Mouse (Mus musculus): ENCODE measurements around the gene Setd5. TPM values are rescaled to one million over a fixed set of nuclear protein-coding genes. Genes with fewer than 3 reads are reported as not detected.

Gene Setd5
- total RNA-seq, 2 experiments from 2014 or later: 22.0 to 23.4 TPM

GRCm38 (mm10) chr6:113052972-113053371 is 24.2 kb upstream of the Setd5 start:
- no peak for DNase-seq (ENCODE audit: low spot score)

GRCm38 (mm10) chr6:113054552-113055107 is 22.5 kb upstream of the Setd5 start:
- no peak for DNase-seq (ENCODE audit: low spot score)

- DNase-seq (ENCODE audit: low spot score): no peak
These were observed 16.1 kb upstream of the Setd5 start for GRCm38 (mm10) chr6:113060892-113061563.

GRCm38 (mm10) chr6:113062253-113062652 is 14.9 kb upstream of the Setd5 start:
- no peak for DNase-seq (ENCODE audit: low spot score)

GRCm38 (mm10) chr6:113063363-113063762 is 13.8 kb upstream of the Setd5 start:
- DNase-seq (ENCODE audit: low spot score): no peak

GRCm38 (mm10) chr6:113065186-113065585 is 12.0 kb upstream of the Setd5 start:
- DNase-seq (ENCODE audit: low spot score): no peak

- DNase-seq (ENCODE audit: low spot score): no peak
These were observed 8.0 kb upstream of the Setd5 start for GRCm38 (mm10) chr6:113069154-113069553.

GRCm38 (mm10) chr6:113075261-113075660 is 1.9 kb upstream of the Setd5 start:
- no peak for DNase-seq (ENCODE audit: low spot score)

- peak; percentile 95 for DNase-seq (ENCODE audit: low spot score)
These were observed 1.0 kb upstream of the Setd5 start for GRCm38 (mm10) chr6:113076012-113076685.

GRCm38 (mm10) chr6:113077569-113078030 is 435 bp downstream of the Setd5 start:
- DNase-seq (ENCODE audit: low spot score): no peak

GRCm38 (mm10) chr6:113078031-113078721 is 1.0 kb downstream of the Setd5 start:
- peak; percentile 20 for DNase-seq (ENCODE audit: low spot score)

GRCm38 (mm10) chr6:113079492-113079891 is 2.3 kb downstream of the Setd5 start:
- DNase-seq (ENCODE audit: low spot score): peak; percentile 58

GRCm38 (mm10) chr6:113082229-113082628 is 5.1 kb downstream of the Setd5 start:
- DNase-seq (ENCODE audit: low spot score): no peak

- DNase-seq (ENCODE audit: low spot score): no peak
These were observed 7.4 kb downstream of the Setd5 start for GRCm38 (mm10) chr6:113084590-113084989.

GRCm38 (mm10) chr6:113093206-113093605 is 16.0 kb downstream of the Setd5 start:
- no peak for DNase-seq (ENCODE audit: low spot score)

- DNase-seq (ENCODE audit: low spot score): no peak
These were observed 18.4 kb downstream of the Setd5 start for GRCm38 (mm10) chr6:113095547-113095946.

GRCm38 (mm10) chr6:113097662-113098061 is 20.5 kb downstream of the Setd5 start:
- no peak for DNase-seq (ENCODE audit: low spot score)

- peak; percentile 95 for DNase-seq (ENCODE audit: low spot score)
These were observed 22.6 kb downstream of the Setd5 start for GRCm38 (mm10) chr6:113099640-113100289.

- no peak for DNase-seq (ENCODE audit: low spot score)
These were observed 25.4 kb downstream of the Setd5 start for GRCm38 (mm10) chr6:113102541-113102940.

GRCm38 (mm10) chr6:113103765-113104164 is 26.6 kb downstream of the Setd5 start:
- peak; percentile 47 for DNase-seq (ENCODE audit: low spot score)

- no peak for DNase-seq (ENCODE audit: low spot score)
These were observed 32.2 kb downstream of the Setd5 start for GRCm38 (mm10) chr6:113109378-113109777.

GRCm38 (mm10) chr6:113109956-113110355 is 32.8 kb downstream of the Setd5 start:
- DNase-seq (ENCODE audit: low spot score): no peak

All from gastrocnemius, adult 18-20 months (tissue).